Mouse (Mus musculus) heart, postnatal 0 days (tissue): ENCODE results near the gene Senp1.

Experiments
- CTCF ChIP-seq: IDR thresholded peaks from 2 replicates; pipeline ENCODE4 v1.5.1; 2016; ENCODE audit warnings: antibody characterized with exemption, control low read depth, low read depth
- EP300 ChIP-seq: IDR thresholded peaks from 2 replicates; pipeline ENCODE4 v1.6.1; 2016; ENCODE audit warnings: antibody characterized with exemption, low read depth

DNA sequence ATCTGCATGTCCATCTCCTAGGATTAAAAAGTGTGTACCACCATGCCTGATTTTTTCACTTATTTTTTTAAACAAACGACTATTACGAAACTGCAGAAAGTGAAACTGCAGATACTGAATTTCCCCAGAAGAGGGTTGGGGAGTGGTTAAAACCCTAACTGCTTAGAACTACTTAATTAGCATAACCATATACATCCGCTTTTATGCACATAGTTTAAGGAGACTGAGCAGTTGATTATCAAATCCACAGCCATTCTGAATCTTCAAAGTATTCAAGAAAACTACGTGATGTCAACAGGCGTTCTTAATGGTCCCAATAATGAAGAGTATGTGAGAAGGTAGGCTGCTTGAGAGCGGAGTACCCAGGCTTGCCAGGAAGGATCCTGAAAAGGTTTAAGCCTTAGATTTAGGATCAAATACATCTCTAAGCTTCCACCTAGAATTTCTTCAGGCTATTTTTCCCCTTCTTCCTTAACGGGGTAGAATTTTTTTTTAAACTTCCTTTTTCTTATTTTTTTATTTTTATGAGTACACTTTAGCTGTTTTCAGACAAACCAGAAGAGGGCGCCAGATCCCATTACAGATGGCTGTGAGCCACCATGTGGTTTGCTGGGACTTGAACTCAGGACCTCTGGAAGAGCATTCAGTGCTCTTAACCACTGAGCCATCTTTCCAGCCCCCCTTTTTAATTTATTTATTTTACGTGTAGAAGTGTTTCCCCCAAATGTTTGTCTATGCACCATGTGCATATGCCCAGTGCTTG is 3.9 kb downstream of the Senp1 start:
- TF ChIP-seq EP300 = no peak
- TF ChIP-seq CTCF = peak; percentile 52
